Mouse (Mus musculus) retina, postnatal 1 day (tissue): ENCODE measurements around the gene Msmb.
A peak's percentile ranks its signal among the peaks of the same experiment; 100 is the strongest.
"Not testable (repeated sequence)": the region's sequence is repeated elsewhere in the genome, so short reads cannot be mapped to it uniquely, and the experiment has no call there.

ENCODE experiments used
- DNase-seq: peaks from one replicate; pipeline ENCODE4 v3.0.0-alpha.2; 2012

The Msmb gene

GRCm38 (mm10) chr14:32146578-32146977, 4.8 kb downstream of the Msmb start:
- no peak for DNase-seq

- DNase-seq = no peak
Observed at GRCm38 (mm10) chr14:32150872-32151271, 9.0 kb downstream of the Msmb start.

- DNase-seq = no peak
Observed at GRCm38 (mm10) chr14:32152243-32152965, 10.6 kb downstream of the Msmb start.

GRCm38 (mm10) chr14:32153156-32153555, 11.3 kb downstream of the Msmb start:
- DNase-seq = no peak

GRCm38 (mm10) chr14:32154758-32155157, 12.9 kb downstream of the Msmb start:
- DNase-seq = no peak

- no peak for DNase-seq
Observed at GRCm38 (mm10) chr14:32159150-32159670, 17.4 kb downstream of the Msmb start.

- DNase-seq = peak; percentile 99
Observed at GRCm38 (mm10) chr14:32159690-32160246, 17.9 kb downstream of the Msmb start, which contains the start of gene Ncoa4. Ncoa4 (plus strand) TSS chr14:32159865.

- no peak for DNase-seq
Observed at GRCm38 (mm10) chr14:32160563-32160962, 18.7 kb downstream of the Msmb start.

GRCm38 (mm10) chr14:32161090-32161885, 19.5 kb downstream of the Msmb start:
- DNase-seq = no peak

GRCm38 (mm10) chr14:32162231-32162630, 20.4 kb downstream of the Msmb start:
- DNase-seq = no peak

- DNase-seq = no peak
Observed at GRCm38 (mm10) chr14:32163203-32163888, 21.5 kb downstream of the Msmb start.

- no peak for DNase-seq
Observed at GRCm38 (mm10) chr14:32164173-32165051, 22.6 kb downstream of the Msmb start.

- peak; percentile 68 for DNase-seq
Observed at GRCm38 (mm10) chr14:32165278-32166061, 23.6 kb downstream of the Msmb start.

GRCm38 (mm10) chr14:32166062-32166441, 24.2 kb downstream of the Msmb start:
- no peak for DNase-seq

- no peak for DNase-seq
Observed at GRCm38 (mm10) chr14:32166840-32167239, 25.0 kb downstream of the Msmb start.

GRCm38 (mm10) chr14:32167326-32167725, 25.5 kb downstream of the Msmb start:
- DNase-seq = no peak

GRCm38 (mm10) chr14:32168653-32169231, 26.9 kb downstream of the Msmb start:
- no peak for DNase-seq

- DNase-seq = no peak
Observed at GRCm38 (mm10) chr14:32170137-32170536, 28.3 kb downstream of the Msmb start.

GRCm38 (mm10) chr14:32175310-32175709, 33.5 kb downstream of the Msmb start:
- DNase-seq = no peak

- not testable (repeated sequence) for DNase-seq
Observed at GRCm38 (mm10) chr14:32176590-32176989, 34.8 kb downstream of the Msmb start.
